Mouse (Mus musculus) frontal cortex, postnatal 10 days (tissue): Measurements from ENCODE around the gene Map2k2.
"Not testable (repeated sequence)": the region's sequence is repeated elsewhere in the genome, so short reads cannot be mapped to it uniquely, and the experiment has no call there.

Source experiments
- DNase-seq, 2 experiments: peaks; one replicate each; pipeline ENCODE4 v3.0.0; 2022; ENCODE audit warnings: low spot score in 2 of 2, mixed read lengths in 1 of 2

The Map2k2 gene

DNA sequence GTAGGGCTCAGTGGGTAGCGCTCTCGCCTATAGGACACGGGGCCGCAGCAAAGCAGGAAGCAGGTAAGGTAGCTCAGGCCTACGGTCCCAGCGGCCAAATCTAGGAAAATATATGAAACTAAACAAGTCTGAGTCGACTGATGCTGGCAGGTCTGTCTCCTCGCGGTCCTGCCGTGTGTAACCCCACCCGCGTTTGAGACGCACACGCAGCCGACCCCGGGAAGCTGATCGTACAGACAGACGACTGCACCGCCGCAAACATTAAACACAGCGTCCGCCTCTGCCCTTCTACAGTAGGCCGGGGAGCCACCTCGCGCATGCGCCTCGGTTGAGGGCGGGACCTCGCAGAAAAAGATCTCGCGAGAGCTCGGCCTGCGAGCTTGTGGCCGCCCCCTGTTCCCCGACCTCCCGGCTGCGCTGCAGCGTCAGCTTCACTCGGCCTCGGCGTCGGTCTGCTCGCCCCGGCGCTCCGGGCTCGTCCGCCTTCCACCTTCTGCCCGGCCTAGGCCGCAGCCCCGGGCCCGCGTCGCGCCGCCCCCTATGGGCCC lies at the start of gene Map2k2:
Map2k2 (plus strand) TSS at position 351 of the 548 bp plus-strand sequence.
- DNase-seq = peak; percentile 93 to 95

DNA sequence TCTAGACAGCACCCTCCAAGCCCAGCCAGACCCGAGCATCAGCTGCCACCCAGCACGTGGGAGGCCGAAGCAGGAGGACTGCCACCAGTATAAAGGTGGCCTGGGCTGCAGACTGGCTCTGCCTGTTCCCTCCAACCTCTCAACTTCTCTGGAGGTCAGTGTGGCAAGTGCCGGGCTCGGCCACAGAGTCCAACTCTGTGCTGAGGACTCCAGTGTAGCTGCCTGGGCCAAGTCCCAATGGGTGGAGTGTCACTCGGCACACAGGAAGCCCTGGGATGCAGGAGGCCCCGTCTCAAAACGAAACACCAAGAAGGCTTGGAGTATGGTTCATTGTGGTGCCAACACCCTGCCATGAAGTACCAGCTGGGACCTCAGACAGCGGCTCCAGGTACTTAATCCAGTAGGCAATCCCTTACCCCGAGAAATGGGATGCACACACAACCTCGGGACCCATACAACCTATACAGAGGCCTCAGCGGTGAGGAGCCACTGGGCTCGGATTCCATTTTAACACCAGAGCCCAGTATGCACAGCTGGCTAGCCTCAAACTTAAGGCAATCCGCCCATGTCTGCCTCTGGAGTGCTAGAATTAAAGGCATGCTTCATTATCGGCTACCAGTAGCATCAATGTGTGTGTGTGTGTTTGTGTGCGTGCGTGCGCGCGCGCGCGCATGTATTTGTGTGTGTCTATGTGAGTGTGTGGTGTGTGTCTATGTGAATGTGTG lies 48.1 kb upstream of the Map2k2 start:
- no peak for DNase-seq

DNA sequence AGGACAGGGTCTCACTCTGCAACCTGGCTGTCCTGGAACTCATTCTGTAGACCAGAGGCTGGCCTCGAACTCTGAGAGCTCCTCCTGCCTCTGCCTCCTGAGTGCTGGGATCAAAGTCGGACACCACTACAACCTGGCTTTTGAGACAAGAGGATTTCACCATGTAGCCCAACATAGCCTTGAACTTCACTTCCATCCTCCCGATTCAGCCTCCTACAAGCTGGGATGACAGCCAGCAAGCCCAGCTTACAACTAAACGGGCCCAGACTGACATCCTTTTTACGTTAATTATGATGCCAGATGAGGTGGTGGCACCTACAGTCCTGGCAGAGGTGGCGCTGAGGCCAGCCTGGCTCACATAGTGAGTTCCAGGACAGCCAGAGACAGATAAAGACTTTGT lies 46.8 kb upstream of the Map2k2 start:
- DNase-seq = no peak

DNA sequence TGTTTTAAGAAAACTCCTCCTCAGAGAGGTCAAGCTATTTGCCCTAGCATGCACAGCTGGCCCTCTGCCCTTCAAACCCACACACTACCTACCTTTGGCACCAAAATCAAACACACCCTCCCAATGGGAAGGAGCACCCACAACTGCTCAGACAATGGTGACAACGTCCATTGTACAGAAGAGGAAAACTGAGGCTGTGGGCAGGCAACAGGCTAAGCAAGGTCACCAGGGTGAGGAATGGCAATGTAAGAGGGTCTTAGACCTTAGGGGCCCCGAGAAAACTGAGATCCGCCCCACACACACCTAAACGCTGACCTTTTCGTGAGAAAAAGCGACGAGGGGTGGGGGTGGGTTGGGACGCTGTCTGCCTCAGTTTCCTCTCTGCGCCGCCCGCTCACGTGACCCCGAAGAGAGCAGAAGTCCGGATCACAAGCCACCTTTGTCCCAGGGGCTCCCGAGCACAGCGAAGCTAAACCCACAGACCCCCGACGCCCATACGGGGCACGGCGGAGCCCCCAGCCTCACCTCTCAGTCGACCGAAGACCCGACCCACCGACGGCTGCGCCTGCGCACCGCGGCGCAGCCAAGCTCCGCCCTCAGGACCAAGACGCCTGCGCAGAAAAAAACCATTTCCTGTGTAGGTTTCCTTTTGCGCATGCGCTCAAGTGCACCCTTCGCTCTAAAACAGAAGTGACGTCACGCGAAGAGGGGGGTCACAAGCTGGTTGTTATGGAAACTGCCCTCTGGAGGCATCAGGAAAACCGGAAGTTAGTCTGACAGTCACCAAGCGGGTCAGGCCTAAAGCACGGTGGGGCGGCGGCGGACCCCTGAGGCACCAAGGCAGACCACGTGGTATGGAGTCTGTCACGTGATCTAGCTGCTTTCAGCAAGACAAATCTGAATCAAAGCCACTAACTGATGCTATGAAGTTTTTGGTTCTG lies 45.8 kb upstream of the Map2k2 start, which contains the start of gene Sgta:
Sgta (minus strand) TSS at position 579 of the 941 bp plus-strand sequence.
- peak; percentile 100 for DNase-seq

DNA sequence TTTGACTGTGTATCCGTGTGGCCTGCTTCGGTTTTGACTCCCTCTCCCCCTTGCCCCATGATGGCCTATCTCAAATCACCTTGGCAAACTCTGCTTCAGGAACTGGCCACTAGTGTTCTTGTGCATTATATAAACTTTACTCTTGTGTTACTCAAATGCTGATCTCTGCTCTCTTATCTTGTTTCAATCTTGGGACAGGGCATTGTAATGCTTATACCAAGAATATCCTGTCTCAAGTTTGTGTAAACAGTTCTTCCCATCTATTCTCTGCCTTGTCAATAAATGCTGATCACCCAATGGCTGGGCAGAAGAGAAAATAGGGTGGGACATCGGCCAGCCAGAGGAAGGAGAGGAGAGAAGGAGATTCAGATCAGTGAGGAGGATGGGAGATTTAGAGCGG lies 43.0 kb upstream of the Map2k2 start:
- no peak for DNase-seq

DNA sequence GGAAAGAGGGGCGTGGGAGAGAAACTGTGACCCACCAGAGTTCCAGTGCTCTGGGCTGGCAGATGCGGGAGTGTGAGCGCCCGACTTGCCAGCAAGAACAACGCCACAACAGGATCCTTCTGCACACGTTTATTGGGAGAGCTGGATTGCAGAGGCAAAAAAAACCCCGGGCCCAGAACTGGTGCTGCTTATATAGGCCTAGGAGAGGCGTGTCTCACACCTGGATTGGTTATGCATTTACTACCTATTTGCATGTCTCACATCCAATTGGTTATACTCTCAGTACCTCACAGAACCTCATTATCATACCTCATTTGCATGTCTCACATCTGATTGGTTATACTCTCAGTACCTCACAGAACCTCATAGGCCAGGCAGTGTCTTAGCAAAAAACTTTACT lies 41.2 kb upstream of the Map2k2 start:
- DNase-seq = not testable (repeated sequence)

DNA sequence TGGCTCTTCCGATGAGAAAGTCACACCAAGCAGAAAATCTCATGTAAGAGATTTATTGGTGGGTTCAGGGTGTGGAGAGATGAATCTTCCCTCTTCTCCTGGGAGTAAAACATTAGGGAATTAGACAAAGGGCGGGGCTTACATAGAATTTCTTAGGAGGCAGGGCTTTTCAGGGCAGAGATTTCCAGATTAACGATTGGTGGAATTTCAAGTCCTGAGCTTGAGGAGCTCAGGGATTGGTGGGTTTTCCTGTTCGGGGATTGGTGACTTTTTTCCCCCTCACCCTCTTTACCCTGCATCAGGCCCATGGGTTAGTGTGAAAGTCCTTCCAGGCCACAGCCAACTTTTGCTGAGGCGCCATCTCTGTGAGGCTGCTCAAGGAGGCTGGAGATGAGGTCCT lies 37.0 kb upstream of the Map2k2 start:
- DNase-seq = no peak

DNA sequence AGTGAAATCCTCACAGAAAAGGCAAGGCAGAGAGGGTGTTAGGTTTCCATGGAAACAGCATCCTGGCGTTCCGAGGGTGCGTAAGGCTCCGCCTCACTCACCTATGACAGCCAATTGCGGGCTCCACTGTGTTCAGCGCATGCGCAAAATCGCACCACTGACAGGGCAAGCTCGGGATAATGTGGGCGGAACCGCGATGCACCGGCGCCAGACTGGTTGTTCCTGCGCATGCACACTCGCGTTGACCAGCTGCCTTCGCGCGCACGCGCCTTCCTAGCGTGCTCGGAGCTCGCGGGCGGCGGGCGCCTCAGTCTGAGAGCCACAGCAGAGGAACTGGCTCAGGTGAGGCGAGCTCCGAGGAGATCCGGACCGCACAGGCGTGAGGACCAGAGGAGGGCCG lies 35.9 kb upstream of the Map2k2 start, which contains the start of gene Thop1:
Thop1 (plus strand) TSS at position 200 of the 400 bp plus-strand sequence.
- DNase-seq = peak; percentile 96 to 97

DNA sequence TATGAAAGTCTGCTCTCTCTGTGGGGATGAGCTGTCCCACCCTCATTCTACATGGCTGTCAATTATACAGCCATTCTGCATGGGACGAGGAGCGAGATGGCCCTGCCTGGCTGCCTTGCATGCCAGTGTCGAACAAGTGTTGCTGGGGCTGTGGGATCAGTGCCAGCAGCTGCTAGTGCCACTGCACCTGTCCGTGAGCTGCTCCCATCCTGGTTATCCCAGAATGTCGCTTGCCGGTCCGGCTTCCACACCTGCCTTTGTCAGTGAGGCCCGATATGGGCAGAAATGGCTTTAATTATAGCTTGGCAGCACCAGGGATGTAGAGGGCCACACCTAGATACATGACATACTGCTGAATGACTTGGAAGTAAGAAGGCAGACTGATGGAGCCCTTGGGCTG lies 33.4 kb upstream of the Map2k2 start:
- no peak for DNase-seq

DNA sequence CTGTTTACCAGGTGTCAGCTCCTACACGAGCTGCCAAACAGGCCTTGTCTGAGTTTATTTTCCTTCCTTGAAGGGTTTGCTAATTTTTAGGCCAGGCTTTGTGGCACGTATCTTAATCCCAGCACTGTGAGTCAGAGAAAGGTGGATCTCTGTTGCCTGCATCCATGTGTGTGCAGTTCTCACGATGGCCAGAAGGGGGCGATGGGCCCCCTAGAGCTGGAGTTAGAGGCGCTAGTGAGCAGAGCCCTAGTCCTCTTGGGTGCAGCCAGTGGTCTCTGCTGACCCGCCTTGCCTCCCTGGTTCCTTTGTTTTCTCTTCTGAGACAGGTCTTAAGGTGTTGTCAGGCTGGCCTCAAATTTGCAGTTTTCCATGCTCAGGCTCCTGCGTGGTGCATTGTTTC lies 32.3 kb upstream of the Map2k2 start:
- no peak for DNase-seq

DNA sequence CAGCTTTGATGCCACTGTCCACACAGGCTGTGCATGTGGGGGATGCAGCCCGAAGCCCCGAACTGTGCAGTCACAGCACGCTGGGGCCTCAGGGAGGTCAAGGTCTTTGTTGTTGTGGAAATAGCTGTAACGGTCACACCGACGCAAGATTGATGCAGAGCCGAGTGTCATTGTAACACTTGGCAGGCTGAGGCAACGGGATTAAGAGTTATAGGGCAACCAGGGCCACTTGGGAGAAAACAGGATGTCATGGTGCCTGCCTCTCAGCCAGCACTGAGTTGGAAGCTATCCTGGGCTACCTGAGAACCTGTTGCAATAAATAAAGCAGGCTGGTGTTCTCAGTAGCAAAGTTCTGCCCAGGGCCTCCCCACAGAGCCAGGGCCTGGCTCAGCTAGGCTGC lies 30.0 kb upstream of the Map2k2 start:
- no peak for DNase-seq

DNA sequence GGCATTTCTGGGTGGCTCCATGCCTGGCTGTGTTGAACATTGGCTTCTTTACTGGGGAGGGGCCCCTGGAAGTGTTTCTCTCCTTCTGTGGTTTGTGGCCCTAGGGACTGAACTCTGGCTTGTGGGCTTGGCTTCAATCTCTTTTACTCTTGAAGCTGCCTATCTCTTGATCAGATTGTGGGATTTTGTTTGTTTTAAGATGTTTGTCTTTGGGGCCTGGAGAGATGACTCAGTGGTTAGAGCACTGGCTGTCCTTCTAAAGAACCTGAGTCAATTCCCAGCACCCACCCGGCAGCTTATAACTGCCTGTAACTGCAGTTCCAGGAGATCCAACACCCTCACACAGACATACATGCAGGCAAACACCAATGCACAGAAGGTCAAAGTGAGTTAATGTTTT lies 29.4 kb upstream of the Map2k2 start:
- no peak for DNase-seq

DNA sequence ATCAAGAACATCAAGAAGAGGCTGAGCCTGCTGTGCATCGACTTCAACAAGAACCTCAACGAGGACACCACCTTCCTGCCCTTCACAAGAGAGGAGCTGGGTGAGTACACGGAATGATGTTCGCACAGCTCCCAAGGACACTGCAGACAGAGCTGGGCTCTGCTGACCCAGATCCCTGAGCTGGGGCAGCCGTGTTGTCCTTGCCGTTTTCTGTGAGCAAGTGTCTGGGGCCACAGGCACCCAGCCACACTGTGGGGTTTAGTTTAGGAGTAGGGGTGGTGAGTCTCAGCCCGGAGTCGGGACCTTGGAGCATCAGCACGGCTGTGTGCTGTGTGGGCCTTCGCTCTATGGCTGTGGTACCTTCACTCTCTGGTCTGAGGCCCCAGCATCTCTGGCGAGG lies 27.8 kb upstream of the Map2k2 start:
- no peak for DNase-seq

DNA sequence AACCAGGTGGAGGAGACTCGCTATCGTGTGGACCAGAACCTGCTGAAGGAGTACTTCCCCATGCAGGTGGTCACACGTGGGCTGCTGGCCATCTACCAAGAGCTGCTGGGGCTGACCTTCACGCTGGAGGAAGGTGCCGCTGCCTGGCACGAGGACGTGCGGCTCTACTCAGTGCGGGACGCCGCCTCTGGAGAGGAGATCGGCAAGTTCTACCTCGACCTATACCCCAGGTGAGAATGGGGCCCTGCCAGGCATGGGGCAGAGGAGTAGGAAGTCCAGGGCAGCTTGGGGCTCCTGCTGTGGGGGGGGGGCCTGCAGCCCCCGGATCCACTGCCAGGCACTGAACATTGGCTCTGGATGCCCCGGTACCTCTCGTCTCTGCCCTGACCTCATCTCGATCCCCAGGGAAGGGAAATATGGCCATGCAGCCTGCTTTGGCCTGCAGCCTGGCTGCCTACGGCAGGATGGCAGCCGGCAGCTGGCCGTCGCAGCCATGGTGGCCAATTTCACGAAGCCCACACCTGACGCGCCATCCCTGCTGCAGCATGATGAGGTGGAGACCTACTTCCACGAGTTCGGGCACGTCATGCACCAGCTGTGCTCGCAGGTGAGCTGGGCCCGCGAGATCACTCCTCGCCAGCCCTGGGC lies 25.6 kb upstream of the Map2k2 start:
- DNase-seq = no peak

DNA sequence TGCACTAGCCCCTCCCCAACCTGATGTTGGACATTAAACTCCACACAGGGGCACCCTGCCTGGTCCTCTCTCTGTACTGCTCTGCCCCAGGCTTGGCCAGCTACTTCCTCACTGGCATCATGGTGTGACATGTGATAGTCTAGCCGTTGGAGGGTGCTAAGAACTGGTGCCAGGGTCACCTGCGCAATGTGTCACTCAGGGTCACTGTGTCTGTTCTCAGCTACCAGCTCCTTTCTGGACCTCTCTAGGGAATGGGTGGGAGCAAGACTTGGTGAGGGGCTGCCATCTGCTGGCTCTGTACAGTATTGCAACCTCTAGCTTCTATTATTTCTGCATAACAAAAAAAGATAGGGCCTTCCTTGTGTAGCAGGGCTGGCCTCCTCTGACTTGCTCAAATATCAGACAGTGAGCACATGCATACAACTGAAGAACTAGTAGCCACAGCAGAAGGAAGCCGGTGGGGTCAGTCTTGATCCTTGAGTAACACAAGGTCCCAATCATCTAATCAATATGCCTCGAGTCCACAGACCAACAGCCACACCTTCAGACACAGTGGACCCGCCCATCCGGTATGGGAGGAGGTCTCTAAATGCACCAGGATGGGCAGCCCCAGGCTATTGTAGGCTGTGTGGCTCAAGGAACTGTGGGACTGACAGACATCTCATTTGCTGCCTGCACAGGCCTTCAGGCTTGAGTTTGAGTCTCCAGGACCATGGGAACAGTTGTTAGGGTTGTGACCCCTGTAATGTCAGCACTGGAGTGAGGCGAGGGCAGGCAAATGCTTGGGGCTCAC lies 23.4 kb upstream of the Map2k2 start:
- peak in 1 of 2 experiments; percentile 68 for DNase-seq

DNA sequence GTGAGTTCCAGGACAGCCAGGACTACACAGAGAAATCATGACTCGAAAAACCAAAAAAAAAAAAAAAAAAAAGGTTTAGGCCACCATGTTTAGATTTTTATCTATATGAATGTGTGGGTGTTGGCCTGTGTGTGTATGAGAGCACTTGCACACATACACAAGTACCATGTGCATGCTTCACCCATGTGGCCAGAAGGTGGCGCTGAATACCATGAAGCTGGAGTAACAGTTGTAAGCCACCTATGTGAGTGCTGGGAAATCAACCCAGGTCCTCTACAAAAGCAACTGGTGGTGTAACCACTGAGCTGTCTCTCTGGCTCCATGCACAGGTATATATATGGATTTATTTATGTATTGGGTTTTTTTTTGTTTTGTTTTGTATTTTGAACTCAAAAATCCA lies 18.7 kb upstream of the Map2k2 start:
- DNase-seq = no peak

DNA sequence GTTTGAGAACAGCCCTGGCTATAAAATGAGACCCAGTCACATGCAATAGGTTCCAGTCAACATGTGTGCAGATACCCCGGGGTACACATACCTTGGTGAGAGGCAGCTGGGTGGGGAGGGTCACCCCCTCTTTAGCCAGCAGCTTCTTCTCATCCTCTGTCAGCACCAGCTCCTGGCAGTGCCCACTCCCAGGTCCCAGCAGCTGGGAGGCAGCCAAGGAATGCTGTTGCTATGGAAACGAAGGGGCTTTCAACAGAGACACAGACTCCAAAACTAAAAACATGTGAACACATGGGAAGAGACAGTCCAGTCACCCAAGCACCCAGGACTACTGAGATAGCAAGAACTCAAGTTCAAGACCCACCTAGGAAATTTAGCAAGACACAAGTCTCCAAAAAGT lies 16.5 kb upstream of the Map2k2 start:
- DNase-seq = peak in 1 of 2 experiments; percentile 49

DNA sequence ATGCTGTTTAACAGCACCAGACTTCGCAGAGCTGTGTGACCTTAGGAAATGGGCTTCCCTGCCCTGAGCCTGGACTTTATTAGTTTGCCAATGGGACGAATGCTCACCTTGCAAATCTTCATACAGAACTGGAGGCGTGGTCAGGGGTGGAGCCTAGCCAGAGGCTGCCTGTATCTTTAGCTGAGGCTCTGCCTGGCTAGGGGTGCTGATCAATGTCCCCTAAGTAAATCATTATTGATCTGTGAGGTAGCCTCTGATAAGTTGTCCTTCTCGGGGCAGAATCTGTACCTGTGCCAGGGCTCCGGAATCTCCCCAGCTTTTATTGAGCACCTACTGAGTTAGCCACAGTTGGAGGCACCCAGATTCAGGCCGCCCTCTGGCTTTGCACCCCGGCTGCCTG lies 15.1 kb upstream of the Map2k2 start:
- no peak for DNase-seq

DNA sequence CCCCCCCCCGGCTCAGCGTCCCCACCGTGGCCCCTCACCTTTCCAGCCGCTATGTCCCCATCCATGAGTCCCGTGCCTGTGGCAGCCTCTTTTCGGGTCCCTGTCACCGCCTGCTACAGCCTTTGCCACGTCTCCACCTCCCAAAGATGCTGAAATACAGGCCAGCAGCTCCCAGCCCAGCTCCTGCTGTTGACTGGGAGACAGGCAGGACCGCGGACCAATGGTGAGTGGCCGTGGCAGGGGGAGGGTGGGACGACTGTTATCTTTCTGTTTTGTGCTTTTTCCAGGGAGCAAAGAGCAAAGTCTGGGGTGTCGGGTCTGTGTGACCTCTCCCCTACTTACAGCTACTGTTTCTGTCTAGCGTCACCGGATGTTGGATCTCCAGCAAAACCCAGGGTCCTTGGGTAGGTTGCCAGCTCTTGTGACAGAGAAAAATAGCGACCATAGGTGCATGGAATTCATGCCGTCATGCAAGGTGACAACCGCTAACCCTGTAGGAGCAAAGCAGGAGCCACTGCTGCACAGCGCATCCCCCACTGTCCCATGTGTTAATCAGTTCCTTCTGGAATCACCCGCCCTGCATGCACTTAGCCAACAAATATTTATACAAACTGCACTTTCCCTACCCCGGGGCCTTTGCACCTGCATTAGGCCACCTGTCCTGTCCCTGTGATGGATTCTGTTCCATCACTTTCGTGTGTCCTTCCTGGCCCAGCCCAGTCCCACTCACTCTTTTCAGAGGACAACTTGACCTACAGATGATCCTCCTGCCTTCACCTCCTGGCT lies 13.1 kb upstream of the Map2k2 start:
- DNase-seq = no peak

DNA sequence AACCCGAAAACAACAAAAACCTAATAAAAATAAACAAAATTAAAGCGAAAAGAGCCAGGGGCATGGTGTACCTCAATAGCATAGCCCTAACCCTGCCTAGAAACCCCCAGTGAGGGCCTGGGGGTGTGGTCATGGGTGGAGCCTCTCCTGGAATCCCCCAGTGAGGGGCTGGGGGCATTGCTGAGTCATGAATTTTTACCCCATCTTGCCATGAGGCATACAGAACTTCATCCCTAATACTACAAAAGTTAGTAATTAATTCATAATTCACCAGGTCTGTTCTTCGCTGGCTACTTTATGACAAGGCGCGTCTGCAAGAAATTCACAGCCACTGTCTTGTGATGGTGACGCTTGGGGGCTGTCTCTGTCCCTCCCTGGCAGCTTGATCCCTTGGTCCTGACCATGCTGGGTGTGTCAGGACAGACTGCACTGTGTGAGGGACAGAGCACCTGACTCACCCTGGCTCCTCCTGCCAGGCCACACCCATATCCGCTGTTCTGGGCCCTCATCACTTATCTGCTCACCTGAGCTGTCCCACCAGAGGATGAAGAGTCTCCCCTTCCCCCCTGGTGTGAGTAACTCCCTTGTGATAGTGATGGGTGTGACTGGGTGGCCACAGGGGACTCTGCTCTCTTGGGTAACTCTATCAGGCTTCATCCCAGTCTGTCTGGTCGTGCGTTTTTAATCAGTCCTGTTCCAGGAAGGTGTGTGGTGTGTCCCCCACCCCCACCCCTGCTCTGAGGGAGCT lies 10.6 kb upstream of the Map2k2 start:
- no peak for DNase-seq
